Mouse (Mus musculus) CD8-positive naive resting alpha-beta T cell, adult 2 months (primary cell): ENCODE data around the gene Glipr1l1.
A peak's percentile ranks its signal among the peaks of the same experiment; 100 is the strongest.
"Not testable (repeated sequence)": the region's sequence is repeated elsewhere in the genome, so short reads cannot be mapped to it uniquely, and the experiment has no call there.

ENCODE experiments used
- DNase-seq, 2 experiments: peaks; one replicate each; pipeline ENCODE4 v3.0.0; 2022; ENCODE audit warnings: low read depth in 2 of 2, low spot score in 2 of 2

The Glipr1l1 gene

GRCm38 (mm10) chr10:112059702-112060582, at the start of gene Glipr1l1:
TSS of gene Glipr1l1 (plus strand) at chr10:112060189.
- DNase-seq = no peak

DNA sequence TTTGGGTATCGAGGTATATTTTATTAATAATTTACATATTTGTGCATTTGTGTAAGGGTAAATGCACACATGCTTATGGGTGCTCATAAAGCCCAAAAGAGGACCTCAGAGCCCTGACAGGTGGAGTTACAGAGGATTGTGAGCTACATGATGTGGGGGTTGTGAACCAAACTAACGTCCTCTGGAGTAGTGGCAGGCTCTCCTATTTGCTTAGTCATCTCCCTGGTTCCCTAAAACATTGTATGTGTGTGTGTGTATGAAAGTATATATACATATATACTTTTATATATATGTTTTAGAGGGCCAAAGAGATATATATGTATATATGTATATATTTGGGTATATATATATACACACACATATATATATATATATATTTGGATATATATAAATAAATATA, 36.4 kb upstream of the Glipr1l1 start:
- no peak for DNase-seq

DNA sequence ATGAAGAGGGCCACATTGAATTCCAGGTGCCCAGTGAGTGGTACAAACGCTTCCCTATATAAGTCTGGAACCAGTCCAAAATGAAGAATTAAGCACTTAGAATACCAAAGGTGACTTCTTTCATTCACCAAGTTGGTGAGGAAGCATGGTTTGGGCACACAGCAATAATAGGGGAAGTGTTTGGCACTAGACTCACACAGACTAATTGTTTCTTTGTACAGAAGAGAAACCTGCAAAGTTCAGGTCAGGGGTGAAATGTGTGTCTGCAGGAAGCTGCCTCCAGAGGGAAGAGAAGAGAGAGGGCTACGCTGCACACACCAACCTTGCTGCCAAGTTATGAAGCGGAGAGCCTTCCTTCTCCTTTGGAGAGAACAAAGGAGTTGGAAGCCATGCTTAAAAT, 31.3 kb upstream of the Glipr1l1 start:
- DNase-seq = not testable (repeated sequence)

DNA sequence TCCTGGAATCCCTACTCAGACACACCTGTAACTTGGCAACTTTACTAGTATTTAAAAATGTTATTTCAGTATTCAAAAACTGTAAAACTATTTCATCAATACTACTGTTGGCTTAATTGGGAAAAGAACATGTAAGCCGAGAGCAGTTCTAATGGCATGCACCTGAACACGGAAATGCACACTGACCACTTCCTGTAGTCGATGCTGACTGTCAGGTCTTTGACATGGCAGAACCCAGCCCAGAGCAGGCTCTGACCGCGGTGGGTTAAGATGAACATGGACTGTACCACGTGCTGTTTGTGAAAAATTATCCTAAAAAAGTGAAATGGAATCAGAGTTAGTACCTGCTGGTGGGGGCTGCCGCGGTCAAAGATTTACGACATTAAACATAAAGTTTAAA, 16.5 kb upstream of the Glipr1l1 start:
- DNase-seq = not testable (repeated sequence)

DNA sequence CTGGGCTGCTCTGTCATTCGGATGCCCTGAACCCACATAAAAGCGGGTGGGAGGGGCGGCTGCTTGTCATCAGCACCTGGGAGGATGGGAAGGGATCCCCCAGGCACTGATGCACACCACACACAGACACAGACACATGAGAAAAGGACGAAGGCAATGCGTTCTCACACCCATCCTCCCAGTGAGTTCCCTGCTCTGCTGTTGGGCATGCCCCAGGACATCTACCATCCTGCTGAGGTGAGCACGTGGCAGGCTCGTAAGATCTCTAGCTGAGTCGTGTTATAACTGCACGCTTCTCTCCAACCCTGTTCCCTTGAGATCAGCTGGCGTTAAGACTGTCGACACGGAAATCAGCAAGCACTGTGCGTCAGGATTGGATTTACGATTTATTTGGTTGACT, 15.7 kb upstream of the Glipr1l1 start:
- DNase-seq = not testable (repeated sequence)

DNA sequence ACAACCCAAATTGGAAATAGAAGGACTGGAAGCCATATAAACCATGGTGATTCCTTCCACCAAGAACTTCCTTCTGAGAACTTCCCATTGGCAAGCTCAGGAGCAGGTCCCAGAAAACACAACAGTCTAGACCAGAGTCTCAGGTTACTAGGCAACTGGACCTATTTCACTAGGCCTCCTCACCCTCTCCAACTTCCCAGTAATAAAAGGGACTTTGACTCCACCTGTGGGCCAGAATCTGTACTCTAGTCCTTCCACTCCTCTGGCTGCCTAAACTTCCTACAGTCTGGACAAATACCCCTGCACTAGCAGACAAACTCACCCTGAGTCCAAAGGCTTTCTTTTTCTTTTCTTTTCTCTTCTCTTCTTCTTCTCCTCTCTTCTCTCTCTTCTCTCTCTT, 8.8 kb upstream of the Glipr1l1 start:
- no peak for DNase-seq

GRCm38 (mm10) chr10:112051956-112052355, 8.0 kb upstream of the Glipr1l1 start:
- not testable (repeated sequence) for DNase-seq

GRCm38 (mm10) chr10:112060583-112060934, 570 bp downstream of the Glipr1l1 start:
- DNase-seq = not testable (repeated sequence)

GRCm38 (mm10) chr10:112080044-112080443, 20.1 kb downstream of the Glipr1l1 start:
- no peak for DNase-seq

DNA sequence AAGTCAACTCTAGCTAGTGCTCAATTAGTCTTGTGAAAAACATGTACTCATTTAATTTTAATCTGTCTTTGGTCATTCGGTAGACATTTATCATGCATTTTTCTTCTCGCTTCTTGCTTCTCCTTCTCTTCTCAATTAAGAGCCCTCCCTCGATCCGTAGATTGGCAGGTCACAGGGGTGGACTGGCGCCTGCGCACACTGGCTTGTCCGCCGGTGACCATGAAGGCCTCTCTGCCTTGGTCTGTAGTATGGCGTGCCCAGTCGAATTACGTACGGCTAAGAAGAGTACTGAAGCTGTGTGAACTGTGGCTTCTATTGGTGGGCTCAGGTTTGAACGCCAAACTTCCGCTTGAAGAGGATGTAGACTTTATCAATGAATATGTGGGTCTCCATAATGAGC, 23.2 kb downstream of the Glipr1l1 start, which contains the start of gene Glipr1l2:
TSS of gene Glipr1l2 (plus strand) at position 198 of the 400 bp plus-strand sequence.
- DNase-seq = no peak

DNA sequence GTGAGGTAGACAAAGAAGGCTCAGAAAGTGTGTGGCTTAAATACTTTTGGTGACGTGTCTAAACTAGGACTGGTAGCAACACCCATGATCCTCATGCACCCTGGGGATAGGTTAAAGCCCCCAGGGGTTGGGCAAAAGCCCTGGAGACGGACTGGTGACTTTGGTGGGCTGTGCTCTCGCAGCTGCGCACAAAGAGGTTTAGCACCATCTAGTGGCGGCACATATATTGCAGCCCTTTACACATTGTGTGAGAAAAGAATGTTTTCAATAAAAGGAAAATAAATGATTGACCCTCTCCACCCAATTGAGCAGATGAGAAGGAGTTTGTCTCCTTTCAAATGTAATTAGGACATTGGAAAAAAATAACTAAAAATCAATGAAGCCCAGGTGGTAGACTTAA, 45.8 kb downstream of the Glipr1l1 start:
- peak; percentile 59 to 64 for DNase-seq

DNA sequence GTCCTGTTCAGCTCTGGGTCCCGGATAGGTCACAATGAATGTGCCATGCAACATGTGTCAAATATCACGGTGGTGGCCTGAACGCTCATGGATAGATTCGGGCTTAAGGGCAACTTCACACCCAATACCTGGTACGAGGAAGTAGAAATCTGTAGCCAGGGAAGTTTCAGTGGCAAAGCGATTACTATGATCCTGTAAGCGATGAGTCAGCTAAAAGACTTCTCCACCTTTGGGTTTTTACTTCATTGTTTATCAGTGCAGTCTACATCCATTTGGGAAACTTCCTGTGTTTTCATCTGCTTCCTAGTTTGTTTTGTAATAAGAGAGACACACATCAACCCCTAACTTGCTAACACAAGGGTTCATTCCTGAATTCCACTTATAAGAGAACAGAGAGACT, 50.4 kb downstream of the Glipr1l1 start:
- no peak for DNase-seq

GRCm38 (mm10) chr10:112125090-112125489, 65.1 kb downstream of the Glipr1l1 start:
- not testable (repeated sequence) for DNase-seq

- not testable (repeated sequence) for DNase-seq
Observed at GRCm38 (mm10) chr10:112127682-112128230, 67.8 kb downstream of the Glipr1l1 start.
